Mouse (Mus musculus): ENCODE data around the gene Ces1e.

Gene Ces1e

DNA sequence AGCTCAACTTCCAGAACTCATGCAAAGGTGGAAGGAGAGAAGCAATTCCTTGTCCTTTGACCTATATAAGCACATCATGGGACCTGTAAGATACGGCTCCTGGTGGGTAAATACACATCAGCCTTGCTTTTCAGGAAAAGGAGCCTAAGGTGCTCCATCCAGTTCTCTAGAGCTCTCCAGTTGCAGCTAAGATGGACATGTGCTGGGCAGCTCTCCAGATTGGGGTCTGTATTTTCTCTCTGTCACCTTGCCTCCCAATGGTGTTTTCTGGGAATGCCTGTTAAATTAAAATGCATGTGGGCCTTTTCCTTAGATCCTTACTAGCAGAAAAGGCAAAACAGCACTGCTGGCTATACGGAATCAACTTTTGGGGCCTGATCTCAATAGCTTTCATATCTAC, 54.9 kb downstream of the Ces1e start:
- no peak for DNase-seq (ENCODE audit: low spot score)

GRCm38 (mm10) chr8:93171846-93172590, 57.4 kb downstream of the Ces1e start:
- DNase-seq (ENCODE audit: low spot score) = no peak

DNA sequence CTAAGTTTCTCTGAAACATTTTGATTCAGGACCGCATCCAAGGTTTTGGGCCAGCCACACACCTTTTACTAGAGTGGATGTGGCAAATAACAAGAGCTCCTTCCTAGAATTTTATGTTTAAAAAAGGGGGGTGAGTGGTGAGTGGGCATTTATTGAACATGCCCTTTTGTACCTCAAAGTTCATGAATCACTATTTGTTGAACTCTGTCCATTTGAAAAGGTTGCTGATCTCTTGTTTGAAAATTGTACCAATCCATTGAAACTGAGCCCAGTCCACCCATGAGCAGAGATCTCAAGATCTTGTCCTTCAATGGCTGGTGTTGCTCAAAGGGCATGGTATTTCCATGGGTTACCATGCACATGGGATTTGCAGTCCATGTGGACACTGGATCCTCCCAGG, 66.1 kb downstream of the Ces1e start:
- no peak for DNase-seq (ENCODE audit: low spot score)

- no peak for DNase-seq (ENCODE audit: low spot score)
Observed at GRCm38 (mm10) chr8:93151401-93151800, 78.0 kb downstream of the Ces1e start.
